Mouse (Mus musculus): Measurements from ENCODE around the gene Znhit1. TPM values are rescaled to one million over a fixed set of nuclear protein-coding genes. Genes with fewer than 3 reads are reported as not detected.
A peak's percentile ranks its signal among the peaks of the same experiment; 100 is the strongest.

Znhit1 gene
- 39.7 and 45.6 TPM in 2 replicates for total RNA-seq (2014; rRNA removed; ENCODE audit: low replicate concordance)
- 77.0 and 78.0 TPM in 2 replicates for polyA plus RNA-seq (2015; fragmentation: Nextera tagmentation; extraction: Ambion mirVana)

- DNase-seq (ENCODE audit: low spot score) (no peak), ATAC-seq (ENCODE audit: insufficient read depth, low read depth) (no peak)
- 6% methylated on average over 12 of the region's 12 CpGs for WGBS
- H3K27me3 ChIP-seq (ENCODE audit: control insufficient read depth, insufficient read depth, low read length), result no peaks in the 10 kb centered on the region
- peak within 1 kb of the TSS; percentile 94 for H3K4me2 ChIP-seq (ENCODE audit: low read depth, low read length)
- no peak for TF ChIP-seq CTCF (IDR thresholded peaks at IDR 0.05; ENCODE audit: low read depth)
- no peak for TF ChIP-seq EP300 (IDR thresholded peaks at IDR 0.05; ENCODE audit: low read depth)
- H3K4me1 ChIP-seq (ENCODE audit: control insufficient read depth, insufficient read depth), result peaks cover 10% of the 10 kb centered on the region; the same call in 1 of the 2 replicates
- H3K36me3 ChIP-seq (replicated peaks; ENCODE audit: control insufficient read depth, insufficient read depth, low read length), result peaks cover 42% of the 10 kb centered on the region
- H3K9me3 ChIP-seq (replicated peaks; ENCODE audit: control insufficient read depth, low read length), result no peaks in the 10 kb centered on the region
- peak within 1 kb of the TSS; percentile 86 for H3K9ac ChIP-seq (replicated peaks; ENCODE audit: low read depth, low read length)
- H3K27ac ChIP-seq (ENCODE audit: low read depth), result peak within 1 kb of the TSS; percentile 87
- H3K4me3 ChIP-seq (ENCODE audit: low read depth, low read length), result peak within 1 kb of the TSS; percentile 89
Observed at GRCm38 (mm10) chr5:136987934-136988271, at the start of gene Znhit1. Znhit1 (minus strand) TSS chr5:136988021.

- ATAC-seq (ENCODE audit: insufficient read depth, low read depth), result no peak
Observed at GRCm38 (mm10) chr5:137036211-137036610, 48.4 kb upstream of the Znhit1 start.

GRCm38 (mm10) chr5:137032641-137033074, 44.8 kb upstream of the Znhit1 start:
- TF ChIP-seq CTCF (IDR thresholded peaks at IDR 0.05; ENCODE audit: low read depth), result no peak
- TF ChIP-seq EP300 (IDR thresholded peaks at IDR 0.05; ENCODE audit: low read depth), result no peak
- no peaks in the 10 kb centered on the region for H3K9me3 ChIP-seq (replicated peaks; ENCODE audit: control insufficient read depth, low read length)
- peak overlapping the region; percentile 69 for H3K4me2 ChIP-seq (ENCODE audit: low read depth, low read length)
- DNase-seq (ENCODE audit: low spot score) (peak; percentile 82), ATAC-seq (ENCODE audit: insufficient read depth, low read depth) (peak; percentile 79)
- H3K27ac ChIP-seq (ENCODE audit: low read depth), result no peak overlapping the region
- H3K9ac ChIP-seq (replicated peaks; ENCODE audit: low read depth, low read length), result no peak overlapping the region; the same call in 1 of the 2 replicates
- peaks cover 47% of the 10 kb centered on the region for H3K27me3 ChIP-seq (ENCODE audit: control insufficient read depth, insufficient read depth, low read length)
- WGBS, result under 1% methylated on average over 36 of the region's 49 CpGs
- H3K4me1 ChIP-seq (ENCODE audit: control insufficient read depth, insufficient read depth), result peaks cover 30% of the 10 kb centered on the region
- peaks cover 27% of the 10 kb centered on the region for H3K36me3 ChIP-seq (replicated peaks; ENCODE audit: control insufficient read depth, insufficient read depth, low read length)
- peak overlapping the region; percentile 37 for H3K4me3 ChIP-seq (ENCODE audit: low read depth, low read length)

More at GRCm38 (mm10) chr5:137036211-137036610, 48.4 kb upstream of the Znhit1 start:
- TF ChIP-seq EP300 (IDR thresholded peaks at IDR 0.05; ENCODE audit: low read depth) (no peak), CTCF (IDR thresholded peaks at IDR 0.05; ENCODE audit: low read depth) (no peak)
- no peak overlapping the region for H3K27ac ChIP-seq (ENCODE audit: low read depth)
- peaks cover 60% of the 10 kb centered on the region for H3K36me3 ChIP-seq (replicated peaks; ENCODE audit: control insufficient read depth, insufficient read depth, low read length)
- no peak for DNase-seq (ENCODE audit: low spot score)
- no peak overlapping the region for H3K4me2 ChIP-seq (ENCODE audit: low read depth, low read length)
- WGBS, result 80% methylated on average over 13 of the region's 13 CpGs
- H3K4me3 ChIP-seq (ENCODE audit: low read depth, low read length), result no peak overlapping the region
- peaks cover 11% of the 10 kb centered on the region for H3K27me3 ChIP-seq (ENCODE audit: control insufficient read depth, insufficient read depth, low read length)
- H3K4me1 ChIP-seq (ENCODE audit: control insufficient read depth, insufficient read depth), result peaks cover 21% of the 10 kb centered on the region
- no peaks in the 10 kb centered on the region for H3K9me3 ChIP-seq (replicated peaks; ENCODE audit: control insufficient read depth, low read length)
- no peak overlapping the region for H3K9ac ChIP-seq (replicated peaks; ENCODE audit: low read depth, low read length)

GRCm38 (mm10) chr5:137032033-137032421, 44.2 kb upstream of the Znhit1 start:
- H3K9ac ChIP-seq (replicated peaks; ENCODE audit: low read depth, low read length), result no peak overlapping the region
- H3K27ac ChIP-seq (ENCODE audit: low read depth), result no peak overlapping the region
- DNase-seq (ENCODE audit: low spot score), result no peak
- no peak for ATAC-seq (ENCODE audit: insufficient read depth, low read depth)
- H3K9me3 ChIP-seq (replicated peaks; ENCODE audit: control insufficient read depth, low read length), result no peaks in the 10 kb centered on the region
- H3K4me2 ChIP-seq (ENCODE audit: low read depth, low read length), result peak overlapping the region; percentile 69
- H3K27me3 ChIP-seq (ENCODE audit: control insufficient read depth, insufficient read depth, low read length), result peaks cover 50% of the 10 kb centered on the region
- peak overlapping the region; percentile 37 for H3K4me3 ChIP-seq (ENCODE audit: low read depth, low read length)
- peaks cover 21% of the 10 kb centered on the region for H3K36me3 ChIP-seq (replicated peaks; ENCODE audit: control insufficient read depth, insufficient read depth, low read length)
- H3K4me1 ChIP-seq (ENCODE audit: control insufficient read depth, insufficient read depth), result peaks cover 30% of the 10 kb centered on the region
- WGBS, result under 1% methylated on average over 30 of the region's 33 CpGs
- TF ChIP-seq EP300 (IDR thresholded peaks at IDR 0.05; ENCODE audit: low read depth) (no peak), CTCF (IDR thresholded peaks at IDR 0.05; ENCODE audit: low read depth) (no peak)

- peak overlapping the region; percentile 37 for H3K4me3 ChIP-seq (ENCODE audit: low read depth, low read length)
- DNase-seq (ENCODE audit: low spot score) (no peak), ATAC-seq (ENCODE audit: insufficient read depth, low read depth) (0 out of 2 replicates have a peak, but pooled peaks have one; percentile 19)
- H3K36me3 ChIP-seq (replicated peaks; ENCODE audit: control insufficient read depth, insufficient read depth, low read length), result peaks cover 15% of the 10 kb centered on the region
- under 1% methylated on average over 76 of the region's 78 CpGs for WGBS
- no peak overlapping the region for H3K27ac ChIP-seq (ENCODE audit: low read depth)
- H3K4me1 ChIP-seq (ENCODE audit: control insufficient read depth, insufficient read depth), result peaks cover 30% of the 10 kb centered on the region
- peak overlapping the region; percentile 69 for H3K4me2 ChIP-seq (ENCODE audit: low read depth, low read length)
- H3K27me3 ChIP-seq (ENCODE audit: control insufficient read depth, insufficient read depth, low read length), result peaks cover 57% of the 10 kb centered on the region
- no peaks in the 10 kb centered on the region for H3K9me3 ChIP-seq (replicated peaks; ENCODE audit: control insufficient read depth, low read length)
- H3K9ac ChIP-seq (replicated peaks; ENCODE audit: low read depth, low read length), result no peak overlapping the region
- TF ChIP-seq EP300 (IDR thresholded peaks at IDR 0.05; ENCODE audit: low read depth) (no peak), CTCF (IDR thresholded peaks at IDR 0.05; ENCODE audit: low read depth) (no peak)
Observed at GRCm38 (mm10) chr5:137031076-137032032, 43.5 kb upstream of the Znhit1 start.

Data from heart, postnatal 0 days (tissue).